Mouse (Mus musculus) olfactory bulb, adult 2 months (tissue): ENCODE results near the gene Focad.

Source experiments
- CTCF ChIP-seq: fragments of 200-500 bp; IDR thresholded peaks from 2 replicates; pipeline ENCODE4 v1.5.1; 2012; ENCODE audit warnings: low read depth, mild to moderate bottlenecking, low read length, moderate library complexity; ENCODE audit not compliant: insufficient read depth
- POLR2A ChIP-seq: fragments of 200-500 bp; IDR thresholded peaks from 2 replicates; pipeline ENCODE4 v1.6.1; 2012; ENCODE audit warnings: mild to moderate bottlenecking, low read depth, low read length, moderate library complexity; ENCODE audit not compliant: insufficient read depth

DNA sequence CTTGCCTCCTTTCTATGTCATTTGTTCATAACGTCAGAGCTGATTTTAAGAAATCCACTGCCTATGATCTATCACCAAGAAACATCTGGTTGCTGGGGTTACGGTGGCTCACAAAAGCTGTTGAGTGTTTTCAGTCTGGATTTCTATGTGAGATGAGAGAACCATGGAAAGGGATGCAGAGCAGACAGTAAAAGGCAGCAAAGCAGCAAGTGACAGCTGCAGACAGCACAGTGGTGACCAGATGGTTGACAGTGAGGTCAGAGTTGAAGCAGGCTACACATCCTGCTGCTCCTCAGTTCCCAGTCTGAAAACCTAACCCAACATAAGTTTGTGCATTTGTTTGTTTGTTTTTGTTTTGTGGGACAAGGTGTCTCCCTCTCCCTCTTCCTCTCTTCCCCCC is 19.0 kb upstream of the Focad start:
- TF ChIP-seq POLR2A (no peak), CTCF (no peak)
